Mouse (Mus musculus) intestine, embryonic 15.5 days (tissue): ENCODE data around the gene Gm5941. TPM values are rescaled to one million over a fixed set of nuclear protein-coding genes. Genes with fewer than 3 reads are reported as not detected.
"Not testable (repeated sequence)": the region's sequence is repeated elsewhere in the genome, so short reads cannot be mapped to it uniquely, and the experiment has no call there.

Source experiments
- ATAC-seq: fragments of 200-750 bp; cut with Nextera tagmentation; 2 replicates; pipeline ENCODE4 v1.8.0; 2017; ENCODE audit warnings: moderate TSS enrichment, moderate library complexity
- H3K27ac ChIP-seq: fragments of 300-500 bp; sonication (generic); 2 replicates; pipeline ENCODE4 v1.5.1; 2015; ENCODE audit warnings: mild to moderate bottlenecking, inconsistent platforms
- H3K27me3 ChIP-seq: fragments of 300-500 bp; sonication (generic); replicated peaks from 2 replicates; pipeline ENCODE4 v1.6.1; 2015; ENCODE audit warnings: inconsistent platforms
- H3K36me3 ChIP-seq: fragments of 300-500 bp; sonication (generic); 2 replicates; pipeline ENCODE4 v1.6.1; 2015; ENCODE audit warnings: inconsistent platforms
- H3K4me1 ChIP-seq: fragments of 300-500 bp; sonication (generic); replicated peaks from 2 replicates; pipeline ENCODE4 v1.6.1; 2015; ENCODE audit warnings: inconsistent platforms
- H3K4me2 ChIP-seq: fragments of 300-500 bp; sonication (generic); replicated peaks from 2 replicates; pipeline ENCODE4 v1.6.1; 2015; ENCODE audit warnings: mild to moderate bottlenecking, inconsistent platforms
- H3K4me3 ChIP-seq: fragments of 300-500 bp; sonication (generic); replicated peaks from 2 replicates; pipeline ENCODE4 v1.5.1; 2015; ENCODE audit warnings: inconsistent platforms
- H3K9ac ChIP-seq: fragments of 300-500 bp; sonication (generic); 2 replicates; pipeline ENCODE4 v1.6.1; 2015; ENCODE audit warnings: inconsistent platforms
- H3K9me3 ChIP-seq: fragments of 300-500 bp; sonication (generic); 2 replicates; pipeline ENCODE4 v1.6.1; 2016; ENCODE audit warnings: inconsistent platforms
- WGBS: fragments of 180-500 bp; shearing (Covaris S2); methylation state at CpG from one replicate; pipeline ENCODE4 v1.1.7; 2015; 5-methylcytosine and 5-hydroxymethylcytosine counted together
- polyA plus RNA-seq: library from polyadenylated mRNA; unstranded; fragments of >200 nt; fragmentation: Nextera tagmentation; extraction: Ambion mirVana; gene quantifications from 2 replicates; pipeline ENCODE4 v1.2.1, GENCODE M21; 2015

The Gm5941 gene
- polyA plus RNA-seq: not detected in 2 replicates

DNA sequence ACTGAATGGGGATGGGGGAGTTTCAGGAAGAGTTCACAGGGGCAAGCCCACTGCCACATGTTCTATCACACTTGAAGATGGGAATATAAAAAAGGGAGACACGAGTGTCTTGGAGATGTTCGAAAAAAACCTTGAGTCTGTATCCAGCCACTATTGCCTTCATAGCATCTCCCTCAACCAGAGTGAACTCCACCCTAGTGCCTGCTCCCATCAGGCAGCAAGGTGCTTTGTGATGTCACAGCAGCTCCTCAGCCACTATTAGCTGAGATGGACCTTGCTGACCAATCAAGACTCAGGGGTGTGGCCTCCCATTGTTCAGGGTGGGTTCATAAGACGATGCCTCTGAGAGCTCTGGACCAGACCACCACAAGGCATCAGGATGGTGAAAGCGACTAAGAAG lies at the start of gene Gm5941:
Gene Gm5941, plus strand, starts transcription at position 301 of the 400 bp plus-strand sequence.
- not testable (repeated sequence) for H3K4me1 ChIP-seq, H3K27ac ChIP-seq, H3K4me3 ChIP-seq, H3K4me2 ChIP-seq, H3K9me3 ChIP-seq, H3K36me3 ChIP-seq, H3K27me3 ChIP-seq, H3K9ac ChIP-seq, ATAC-seq
- WGBS: 90% methylated on average over 4 of the region's 4 CpGs

DNA sequence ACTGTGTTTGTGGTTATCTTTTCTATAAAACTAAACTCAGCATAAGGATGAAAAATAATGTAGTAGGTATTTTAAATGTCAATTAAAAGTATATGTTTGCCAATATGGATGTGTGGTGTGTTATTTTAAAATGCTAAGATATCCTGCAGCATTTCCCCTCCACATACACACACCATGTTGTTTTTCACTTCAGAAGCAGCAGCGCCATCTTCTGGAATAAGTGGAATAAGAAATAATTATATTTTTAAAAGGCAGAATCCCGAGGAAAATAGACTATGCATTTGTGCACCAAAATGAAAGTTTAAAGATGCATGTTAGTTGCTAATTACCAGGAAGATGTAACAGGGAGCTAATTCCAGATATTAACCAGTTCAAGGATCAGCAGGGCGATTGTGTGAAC lies 29.3 kb upstream of the Gm5941 start:
- H3K9me3 ChIP-seq: no peaks in the 10 kb centered on the region
- H3K4me2 ChIP-seq: no peak overlapping the region
- H3K4me1 ChIP-seq: no peaks in the 10 kb centered on the region
- no peak overlapping the region for H3K9ac ChIP-seq
- H3K27ac ChIP-seq: no peak overlapping the region
- no peaks in the 10 kb centered on the region for H3K36me3 ChIP-seq
- no peaks in the 10 kb centered on the region for H3K27me3 ChIP-seq
- WGBS: 29% methylated on average over 3 of the region's 3 CpGs
- H3K4me3 ChIP-seq: no peak overlapping the region
- no peak for ATAC-seq

DNA sequence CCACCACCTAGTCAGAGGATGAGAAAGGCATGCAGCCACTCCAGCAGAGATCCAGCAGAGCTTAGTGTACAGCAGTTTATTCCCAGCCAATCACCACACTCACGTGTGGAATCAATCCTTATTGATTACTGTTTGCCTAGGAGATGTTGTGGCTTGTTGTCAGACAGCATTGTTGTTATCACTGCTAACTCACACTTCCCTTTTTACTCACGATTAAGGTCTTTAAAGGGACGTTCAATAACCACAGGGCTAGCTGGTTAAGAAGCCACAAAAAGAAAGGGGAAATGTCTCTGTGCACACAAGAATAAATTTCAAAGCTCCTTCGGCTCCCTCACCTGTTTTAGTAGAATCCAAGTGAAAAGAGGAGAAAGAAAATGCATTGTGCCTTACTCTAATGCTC lies 25.0 kb upstream of the Gm5941 start:
- 51% methylated on average over 4 of the region's 4 CpGs for WGBS
- Histone ChIP-seq H3K36me3 (no peaks in the 10 kb centered on the region), H3K9ac (no peak overlapping the region), H3K27ac (no peak overlapping the region), H3K27me3 (no peaks in the 10 kb centered on the region), H3K9me3 (no peaks in the 10 kb centered on the region), H3K4me3 (no peak overlapping the region), H3K4me1 (no peaks in the 10 kb centered on the region), H3K4me2 (no peak overlapping the region)
- no peak for ATAC-seq

DNA sequence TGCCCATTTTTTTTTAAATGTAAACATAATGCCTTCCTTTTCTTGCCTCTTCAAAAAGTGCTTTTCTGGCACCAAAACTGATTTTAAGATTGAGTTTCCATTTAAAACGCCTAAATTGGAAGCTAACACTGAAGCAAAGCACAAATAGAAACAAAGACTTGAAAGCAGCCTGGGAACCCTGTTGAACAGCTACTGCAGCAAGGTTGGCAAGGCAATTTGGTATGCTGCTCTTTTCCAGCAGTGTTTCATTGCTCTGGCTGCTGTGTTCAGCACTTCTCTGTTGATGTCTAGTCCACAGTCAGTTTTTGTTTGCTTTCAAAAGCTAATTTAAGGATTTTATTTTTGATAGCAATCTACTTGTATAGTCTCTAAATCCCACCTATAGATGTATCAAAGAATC lies 8.5 kb downstream of the Gm5941 start:
- WGBS: 52% methylated on average over 1 of the region's 1 CpGs

DNA sequence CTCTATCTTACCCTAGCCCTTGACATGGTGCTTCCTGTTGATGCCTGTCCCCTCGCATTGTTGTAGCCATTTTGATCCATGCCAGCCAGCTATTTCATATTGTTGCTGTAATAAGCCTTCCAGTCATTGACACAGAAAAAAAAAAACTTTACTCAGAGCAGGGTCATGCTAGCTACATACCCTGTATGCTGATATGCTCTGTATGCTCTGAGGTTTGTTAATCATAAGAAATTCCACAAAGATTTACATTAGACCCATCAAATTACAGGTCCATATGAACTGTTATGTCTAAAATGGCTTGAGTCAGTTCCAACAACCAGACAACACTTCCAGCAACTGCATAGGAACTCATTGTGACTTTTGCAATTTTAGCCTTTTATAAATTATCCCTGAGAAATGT lies 38.1 kb downstream of the Gm5941 start:
- ATAC-seq: no peak

More for the DNA sequence above, 8.5 kb downstream of the Gm5941 start:
- H3K36me3 ChIP-seq: no peaks in the 10 kb centered on the region
- no peak overlapping the region for H3K27ac ChIP-seq
- H3K9me3 ChIP-seq: no peaks in the 10 kb centered on the region
- ATAC-seq: no peak
- H3K4me3 ChIP-seq: no peak overlapping the region
- H3K4me2 ChIP-seq: no peak overlapping the region
- H3K27me3 ChIP-seq: no peaks in the 10 kb centered on the region
- H3K9ac ChIP-seq: no peak overlapping the region
- H3K4me1 ChIP-seq: no peaks in the 10 kb centered on the region

More for the DNA sequence above, 38.1 kb downstream of the Gm5941 start:
- H3K4me1 ChIP-seq: no peaks in the 10 kb centered on the region
- no peak overlapping the region for H3K9ac ChIP-seq
- no peak overlapping the region for H3K4me2 ChIP-seq
- H3K27ac ChIP-seq: no peak overlapping the region
- 71% methylated on average over 1 of the region's 1 CpGs for WGBS
- no peaks in the 10 kb centered on the region for H3K27me3 ChIP-seq
- no peaks in the 10 kb centered on the region for H3K36me3 ChIP-seq
- no peak overlapping the region for H3K4me3 ChIP-seq
- H3K9me3 ChIP-seq: no peaks in the 10 kb centered on the region

Other genes with a start within 250 kb of the Gm5941 start
- gene Mageb18, start 109.6 kb downstream of the Gm5941 start, polyA plus RNA-seq: not detected in 2 replicates